Mouse (Mus musculus): Measurements from ENCODE around the gene Akap5. TPM values are rescaled to one million over a fixed set of nuclear protein-coding genes. Genes with fewer than 3 reads are reported as not detected.

Akap5 gene
- polyA plus RNA-seq, 1 experiment from 2014 or later, result 17.0 TPM

GRCm38 (mm10) chr12:76289428-76289827 lies 35.3 kb upstream of the Akap5 start:
- Histone ChIP-seq H3K4me2 (ENCODE audit: low read depth, low read length) (no peak overlapping the region), H3K4me3 (ENCODE audit: low read depth, low read length) (no peak overlapping the region), H3K9ac (replicated peaks; ENCODE audit: low read depth, low read length) (no peak overlapping the region), H3K27me3 (ENCODE audit: control insufficient read depth, insufficient read depth, low read length) (no peaks in the 10 kb centered on the region), H3K4me1 (ENCODE audit: control insufficient read depth, insufficient read depth, low read length) (no peaks in the 10 kb centered on the region), H3K27ac (ENCODE audit: low read depth, low read length) (no peak overlapping the region), H3K36me3 (ENCODE audit: control insufficient read depth, insufficient read depth, low read length) (0 out of 2 replicates have a peak, but pooled peaks cover under 1% of the 10 kb centered on the region), H3K9me3 (ENCODE audit: control insufficient read depth, low read length) (no peaks in the 10 kb centered on the region)
- 93% methylated on average over 12 of the region's 12 CpGs for WGBS
- no peak for ATAC-seq (ENCODE audit: low read depth)

- WGBS, result 93% methylated on average over 2 of the region's 2 CpGs
- no peak for ATAC-seq (ENCODE audit: low read depth)
- Histone ChIP-seq H3K9me3 (ENCODE audit: control insufficient read depth, low read length) (no peaks in the 10 kb centered on the region), H3K4me2 (ENCODE audit: low read depth, low read length) (no peak overlapping the region), H3K4me3 (ENCODE audit: low read depth, low read length) (no peak overlapping the region), H3K4me1 (ENCODE audit: control insufficient read depth, insufficient read depth, low read length) (no peaks in the 10 kb centered on the region), H3K27me3 (ENCODE audit: control insufficient read depth, insufficient read depth, low read length) (no peaks in the 10 kb centered on the region), H3K27ac (ENCODE audit: low read depth, low read length) (no peak overlapping the region), H3K36me3 (ENCODE audit: control insufficient read depth, insufficient read depth, low read length) (peaks cover 9% of the 10 kb centered on the region; the same call in 1 of the 2 replicates), H3K9ac (replicated peaks; ENCODE audit: low read depth, low read length) (no peak overlapping the region)
Measured at GRCm38 (mm10) chr12:76290271-76290670, 34.4 kb upstream of the Akap5 start.

GRCm38 (mm10) chr12:76293192-76293591 lies 31.5 kb upstream of the Akap5 start:
- no peak for ATAC-seq (ENCODE audit: low read depth)
- Histone ChIP-seq H3K4me3 (ENCODE audit: low read depth, low read length) (no peak overlapping the region), H3K9ac (replicated peaks; ENCODE audit: low read depth, low read length) (no peak overlapping the region), H3K36me3 (ENCODE audit: control insufficient read depth, insufficient read depth, low read length) (peaks cover 12% of the 10 kb centered on the region; the same call in 1 of the 2 replicates), H3K27me3 (ENCODE audit: control insufficient read depth, insufficient read depth, low read length) (no peaks in the 10 kb centered on the region), H3K9me3 (ENCODE audit: control insufficient read depth, low read length) (no peaks in the 10 kb centered on the region), H3K4me2 (ENCODE audit: low read depth, low read length) (no peak overlapping the region), H3K27ac (ENCODE audit: low read depth, low read length) (no peak overlapping the region), H3K4me1 (ENCODE audit: control insufficient read depth, insufficient read depth, low read length) (no peaks in the 10 kb centered on the region)
- 68% methylated on average over 7 of the region's 7 CpGs for WGBS

GRCm38 (mm10) chr12:76297830-76298229 lies 26.9 kb upstream of the Akap5 start:
- H3K4me3 ChIP-seq (ENCODE audit: low read depth, low read length), result no peak overlapping the region
- H3K9ac ChIP-seq (replicated peaks; ENCODE audit: low read depth, low read length), result no peak overlapping the region
- H3K4me2 ChIP-seq (ENCODE audit: low read depth, low read length), result no peak overlapping the region
- ATAC-seq (ENCODE audit: low read depth), result no peak
- H3K4me1 ChIP-seq (ENCODE audit: control insufficient read depth, insufficient read depth, low read length), result no peaks in the 10 kb centered on the region
- peaks cover 17% of the 10 kb centered on the region; the same call in 1 of the 2 replicates for H3K36me3 ChIP-seq (ENCODE audit: control insufficient read depth, insufficient read depth, low read length)
- 83% methylated on average over 5 of the region's 5 CpGs for WGBS
- no peaks in the 10 kb centered on the region for H3K9me3 ChIP-seq (ENCODE audit: control insufficient read depth, low read length)
- H3K27ac ChIP-seq (ENCODE audit: low read depth, low read length), result no peak overlapping the region
- H3K27me3 ChIP-seq (ENCODE audit: control insufficient read depth, insufficient read depth, low read length), result no peaks in the 10 kb centered on the region

- no peak overlapping the region for H3K4me3 ChIP-seq (ENCODE audit: low read depth, low read length)
- WGBS, result 96% methylated on average over 9 of the region's 9 CpGs
- no peak for ATAC-seq (ENCODE audit: low read depth)
- no peaks in the 10 kb centered on the region for H3K27me3 ChIP-seq (ENCODE audit: control insufficient read depth, insufficient read depth, low read length)
- H3K27ac ChIP-seq (ENCODE audit: low read depth, low read length), result no peak overlapping the region
- H3K4me2 ChIP-seq (ENCODE audit: low read depth, low read length), result no peak overlapping the region
- H3K9me3 ChIP-seq (ENCODE audit: control insufficient read depth, low read length), result no peaks in the 10 kb centered on the region
- H3K4me1 ChIP-seq (ENCODE audit: control insufficient read depth, insufficient read depth, low read length), result no peaks in the 10 kb centered on the region
- peaks cover 20% of the 10 kb centered on the region; the same call in 1 of the 2 replicates for H3K36me3 ChIP-seq (ENCODE audit: control insufficient read depth, insufficient read depth, low read length)
- H3K9ac ChIP-seq (replicated peaks; ENCODE audit: low read depth, low read length), result no peak overlapping the region
Measured at GRCm38 (mm10) chr12:76299361-76299906, 25.3 kb upstream of the Akap5 start.

- no peak overlapping the region for H3K9ac ChIP-seq (replicated peaks; ENCODE audit: low read depth, low read length)
- H3K27me3 ChIP-seq (ENCODE audit: control insufficient read depth, insufficient read depth, low read length), result no peaks in the 10 kb centered on the region
- no peak overlapping the region for H3K4me3 ChIP-seq (ENCODE audit: low read depth, low read length)
- no peak overlapping the region for H3K4me2 ChIP-seq (ENCODE audit: low read depth, low read length)
- H3K27ac ChIP-seq (ENCODE audit: low read depth, low read length), result no peak overlapping the region
- 88% methylated on average over 10 of the region's 10 CpGs for WGBS
- H3K36me3 ChIP-seq (ENCODE audit: control insufficient read depth, insufficient read depth, low read length), result peaks cover 12% of the 10 kb centered on the region; the same call in 1 of the 2 replicates
- H3K9me3 ChIP-seq (ENCODE audit: control insufficient read depth, low read length), result no peaks in the 10 kb centered on the region
- no peaks in the 10 kb centered on the region for H3K4me1 ChIP-seq (ENCODE audit: control insufficient read depth, insufficient read depth, low read length)
- no peak for ATAC-seq (ENCODE audit: low read depth)
Measured at GRCm38 (mm10) chr12:76300367-76300766, 24.3 kb upstream of the Akap5 start.

- no peak for ATAC-seq (ENCODE audit: low read depth)
- Histone ChIP-seq H3K36me3 (ENCODE audit: control insufficient read depth, insufficient read depth, low read length) (peaks cover 9% of the 10 kb centered on the region; the same call in 1 of the 2 replicates), H3K27ac (ENCODE audit: low read depth, low read length) (no peak overlapping the region), H3K4me3 (ENCODE audit: low read depth, low read length) (no peak overlapping the region), H3K4me1 (ENCODE audit: control insufficient read depth, insufficient read depth, low read length) (0 out of 2 replicates have a peak, but pooled peaks cover 3% of the 10 kb centered on the region), H3K27me3 (ENCODE audit: control insufficient read depth, insufficient read depth, low read length) (no peaks in the 10 kb centered on the region), H3K9ac (replicated peaks; ENCODE audit: low read depth, low read length) (no peak overlapping the region), H3K9me3 (ENCODE audit: control insufficient read depth, low read length) (no peaks in the 10 kb centered on the region), H3K4me2 (ENCODE audit: low read depth, low read length) (no peak overlapping the region)
- 90% methylated on average over 11 of the region's 11 CpGs for WGBS
Measured at GRCm38 (mm10) chr12:76303474-76303873, 21.2 kb upstream of the Akap5 start.

- no peak overlapping the region for H3K27ac ChIP-seq (ENCODE audit: low read depth, low read length)
- no peak for ATAC-seq (ENCODE audit: low read depth)
- peaks cover 9% of the 10 kb centered on the region; the same call in 1 of the 2 replicates for H3K36me3 ChIP-seq (ENCODE audit: control insufficient read depth, insufficient read depth, low read length)
- 0 out of 2 replicates have a peak, but pooled peaks cover 3% of the 10 kb centered on the region for H3K4me1 ChIP-seq (ENCODE audit: control insufficient read depth, insufficient read depth, low read length)
- H3K4me2 ChIP-seq (ENCODE audit: low read depth, low read length), result no peak overlapping the region
- H3K9ac ChIP-seq (replicated peaks; ENCODE audit: low read depth, low read length), result no peak overlapping the region
- no peak overlapping the region for H3K4me3 ChIP-seq (ENCODE audit: low read depth, low read length)
- WGBS, result 77% methylated on average over 4 of the region's 4 CpGs
- no peaks in the 10 kb centered on the region for H3K9me3 ChIP-seq (ENCODE audit: control insufficient read depth, low read length)
- no peaks in the 10 kb centered on the region for H3K27me3 ChIP-seq (ENCODE audit: control insufficient read depth, insufficient read depth, low read length)
Measured at GRCm38 (mm10) chr12:76304199-76304598, 20.5 kb upstream of the Akap5 start.

GRCm38 (mm10) chr12:76305107-76305506 lies 19.6 kb upstream of the Akap5 start:
- H3K4me2 ChIP-seq (ENCODE audit: low read depth, low read length), result no peak overlapping the region
- ATAC-seq (ENCODE audit: low read depth), result no peak
- H3K4me3 ChIP-seq (ENCODE audit: low read depth, low read length), result no peak overlapping the region
- no peaks in the 10 kb centered on the region for H3K27me3 ChIP-seq (ENCODE audit: control insufficient read depth, insufficient read depth, low read length)
- H3K4me1 ChIP-seq (ENCODE audit: control insufficient read depth, insufficient read depth, low read length), result 0 out of 2 replicates have a peak, but pooled peaks cover 3% of the 10 kb centered on the region
- no peak overlapping the region for H3K9ac ChIP-seq (replicated peaks; ENCODE audit: low read depth, low read length)
- 91% methylated on average over 8 of the region's 8 CpGs for WGBS
- peaks cover 9% of the 10 kb centered on the region; the same call in 1 of the 2 replicates for H3K36me3 ChIP-seq (ENCODE audit: control insufficient read depth, insufficient read depth, low read length)
- H3K27ac ChIP-seq (ENCODE audit: low read depth, low read length), result no peak overlapping the region
- H3K9me3 ChIP-seq (ENCODE audit: control insufficient read depth, low read length), result no peaks in the 10 kb centered on the region

Measured in neural tube, embryonic 14.5 days (tissue).